Mouse (Mus musculus): ENCODE results near the gene Igf1r. TPM values are rescaled to one million over a fixed set of nuclear protein-coding genes. Genes with fewer than 3 reads are reported as not detected.

Igf1r gene
- total and polyA plus RNA-seq, 2 experiments from 2014 or later, result 12.1 to 40.3 TPM

GRCm38 (mm10) chr7:68011385-68012122, 58.9 kb downstream of the Igf1r start:
- WGBS, result 76% methylated on average over 13 of the region's 13 CpGs
- Histone ChIP-seq H3K4me2 (ENCODE audit: low read depth, low read length, poor library complexity, severe bottlenecking) (no peak overlapping the region), H3K9me3 (ENCODE audit: low read length) (no peaks in the 10 kb centered on the region), H3K27ac (ENCODE audit: low read depth, low read length) (no peak overlapping the region), H3K4me3 (ENCODE audit: low read depth, low read length) (no peak overlapping the region), H3K4me1 (ENCODE audit: insufficient read depth, low read length) (peaks cover 7% of the 10 kb centered on the region; the same call in 1 of the 2 replicates), H3K27me3 (ENCODE audit: insufficient read depth, low read length) (no peaks in the 10 kb centered on the region), H3K36me3 (ENCODE audit: insufficient read depth, low read length) (0 out of 2 replicates have a peak, but pooled peaks cover 8% of the 10 kb centered on the region), H3K9ac (replicated peaks; ENCODE audit: low read length, poor library complexity, severe bottlenecking) (no peak overlapping the region)
- ATAC-seq (ENCODE audit: low FRiP score) (no peak), DNase-seq (ENCODE audit: low spot score) (no peak)
- TF ChIP-seq CTCF (IDR thresholded peaks at IDR 0.05), result no peak

- no peaks in the 10 kb centered on the region for H3K9me3 ChIP-seq (ENCODE audit: low read length)
- 72% methylated on average over 6 of the region's 6 CpGs for WGBS
- TF ChIP-seq CTCF (IDR thresholded peaks at IDR 0.05), result no peak
- H3K36me3 ChIP-seq (ENCODE audit: insufficient read depth, low read length), result 0 out of 2 replicates have a peak, but pooled peaks cover 8% of the 10 kb centered on the region
- no peak overlapping the region for H3K9ac ChIP-seq (replicated peaks; ENCODE audit: low read length, poor library complexity, severe bottlenecking)
- no peak overlapping the region for H3K27ac ChIP-seq (ENCODE audit: low read depth, low read length)
- H3K4me2 ChIP-seq (ENCODE audit: low read depth, low read length, poor library complexity, severe bottlenecking), result no peak overlapping the region
- H3K4me1 ChIP-seq (ENCODE audit: insufficient read depth, low read length), result peaks cover 7% of the 10 kb centered on the region; the same call in 1 of the 2 replicates
- DNase-seq (ENCODE audit: low spot score), result no peak
- no peak for ATAC-seq (ENCODE audit: low FRiP score)
- no peak overlapping the region for H3K4me3 ChIP-seq (ENCODE audit: low read depth, low read length)
- H3K27me3 ChIP-seq (ENCODE audit: insufficient read depth, low read length), result no peaks in the 10 kb centered on the region
Measured at GRCm38 (mm10) chr7:68012123-68012474, 59.5 kb downstream of the Igf1r start.

GRCm38 (mm10) chr7:68014495-68014894, 61.9 kb downstream of the Igf1r start:
- Histone ChIP-seq H3K36me3 (ENCODE audit: insufficient read depth, low read length) (no peaks in the 10 kb centered on the region), H3K9me3 (ENCODE audit: low read length) (no peaks in the 10 kb centered on the region), H3K9ac (replicated peaks; ENCODE audit: low read length, poor library complexity, severe bottlenecking) (no peak overlapping the region), H3K27me3 (ENCODE audit: insufficient read depth, low read length) (no peaks in the 10 kb centered on the region), H3K27ac (ENCODE audit: low read depth, low read length) (no peak overlapping the region), H3K4me3 (ENCODE audit: low read depth, low read length) (no peak overlapping the region), H3K4me2 (ENCODE audit: low read depth, low read length, poor library complexity, severe bottlenecking) (no peak overlapping the region), H3K4me1 (ENCODE audit: insufficient read depth, low read length) (peaks cover 7% of the 10 kb centered on the region; the same call in 1 of the 2 replicates)
- 77% methylated on average over 3 of the region's 3 CpGs for WGBS
- TF ChIP-seq CTCF (IDR thresholded peaks at IDR 0.05), result no peak
- DNase-seq (ENCODE audit: low spot score), result no peak
- ATAC-seq (ENCODE audit: low FRiP score), result no peak

- DNase-seq (ENCODE audit: low spot score), result no peak
- Histone ChIP-seq H3K36me3 (ENCODE audit: insufficient read depth, low read length) (no peaks in the 10 kb centered on the region), H3K9ac (replicated peaks; ENCODE audit: low read length, poor library complexity, severe bottlenecking) (no peak overlapping the region), H3K4me3 (ENCODE audit: low read depth, low read length) (no peak overlapping the region), H3K4me2 (ENCODE audit: low read depth, low read length, poor library complexity, severe bottlenecking) (no peak overlapping the region), H3K9me3 (ENCODE audit: low read length) (no peaks in the 10 kb centered on the region), H3K4me1 (ENCODE audit: insufficient read depth, low read length) (peaks cover 7% of the 10 kb centered on the region; the same call in 1 of the 2 replicates), H3K27me3 (ENCODE audit: insufficient read depth, low read length) (no peaks in the 10 kb centered on the region), H3K27ac (ENCODE audit: low read depth, low read length) (no peak overlapping the region)
- no peak for ATAC-seq (ENCODE audit: low FRiP score)
- 95% methylated on average over 3 of the region's 3 CpGs for WGBS
- no peak for TF ChIP-seq CTCF (IDR thresholded peaks at IDR 0.05)
Measured at GRCm38 (mm10) chr7:68015404-68015803, 62.8 kb downstream of the Igf1r start.

GRCm38 (mm10) chr7:68018038-68018437, 65.4 kb downstream of the Igf1r start:
- Histone ChIP-seq H3K4me1 (ENCODE audit: insufficient read depth, low read length) (no peaks in the 10 kb centered on the region), H3K9ac (replicated peaks; ENCODE audit: low read length, poor library complexity, severe bottlenecking) (no peak overlapping the region), H3K27me3 (ENCODE audit: insufficient read depth, low read length) (no peaks in the 10 kb centered on the region), H3K27ac (ENCODE audit: low read depth, low read length) (no peak overlapping the region), H3K4me2 (ENCODE audit: low read depth, low read length, poor library complexity, severe bottlenecking) (no peak overlapping the region), H3K9me3 (ENCODE audit: low read length) (no peaks in the 10 kb centered on the region), H3K4me3 (ENCODE audit: low read depth, low read length) (no peak overlapping the region), H3K36me3 (ENCODE audit: insufficient read depth, low read length) (no peaks in the 10 kb centered on the region)
- ATAC-seq (ENCODE audit: low FRiP score) (no peak), DNase-seq (ENCODE audit: low spot score) (no peak)
- 66% methylated on average over 4 of the region's 4 CpGs for WGBS
- no peak for TF ChIP-seq CTCF (IDR thresholded peaks at IDR 0.05)

GRCm38 (mm10) chr7:68020556-68020955, 67.9 kb downstream of the Igf1r start:
- H3K4me2 ChIP-seq (ENCODE audit: low read depth, low read length, poor library complexity, severe bottlenecking), result no peak overlapping the region
- H3K27ac ChIP-seq (ENCODE audit: low read depth, low read length), result no peak overlapping the region
- H3K36me3 ChIP-seq (ENCODE audit: insufficient read depth, low read length), result no peaks in the 10 kb centered on the region
- ATAC-seq (ENCODE audit: low FRiP score) (no peak), DNase-seq (ENCODE audit: low spot score) (no peak)
- H3K9ac ChIP-seq (replicated peaks; ENCODE audit: low read length, poor library complexity, severe bottlenecking), result no peak overlapping the region
- no peak for TF ChIP-seq CTCF (IDR thresholded peaks at IDR 0.05)
- H3K4me3 ChIP-seq (ENCODE audit: low read depth, low read length), result no peak overlapping the region
- H3K4me1 ChIP-seq (ENCODE audit: insufficient read depth, low read length), result 0 out of 2 replicates have a peak, but pooled peaks cover 1% of the 10 kb centered on the region
- H3K27me3 ChIP-seq (ENCODE audit: insufficient read depth, low read length), result no peaks in the 10 kb centered on the region
- WGBS, result 92% methylated on average over 2 of the region's 2 CpGs
- H3K9me3 ChIP-seq (ENCODE audit: low read length), result no peaks in the 10 kb centered on the region
